ENCODE assay signal across 26 mouse cellular contexts in the genomic region with DNA sequence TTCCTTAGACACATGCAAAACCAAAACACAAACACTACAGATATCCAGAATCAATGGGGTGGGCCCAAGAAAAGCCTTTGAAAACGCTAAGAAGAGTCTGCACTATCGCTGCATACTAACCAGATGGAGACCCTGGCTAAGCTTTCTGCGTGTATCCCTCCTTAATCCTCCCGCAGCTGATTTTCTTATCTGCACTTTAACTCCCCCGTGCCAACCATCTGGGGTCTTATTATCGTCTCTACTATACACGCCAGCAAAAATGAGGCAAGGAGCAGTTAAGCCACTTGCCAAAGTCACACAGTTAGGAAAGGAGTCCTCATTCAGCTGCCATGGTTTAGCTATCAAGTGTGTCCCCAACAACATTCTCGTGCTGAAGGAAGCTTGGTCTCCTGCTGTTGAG.
DNase-seq lines count a peak whose midpoint lies in the region; ATAC-seq and TF ChIP-seq lines count a peak whose summit lies in the region.
"Had no signal": no experiment of that assay in that cellular context is flagged by ENCODE, and none has a peak within 500 bp of the region (broad histone marks: within the 10 kb centered on the region; RNA-seq: fewer than 3 reads in every experiment).

No protein-coding gene starts in this region.

- no peak for TF ChIP-seq CTCF in midbrain, postnatal 0 days (IDR thresholded peaks at IDR 0.05)
- no peak for TF ChIP-seq CTCF in forebrain, postnatal 0 days (IDR thresholded peaks at IDR 0.05; ENCODE audit: low read depth)

- H3K4me2 ChIP-seq in forebrain, embryonic 15.5 days (replicated peaks), result no peak overlapping the region
- no peak overlapping the region for H3K4me2 ChIP-seq in forebrain, embryonic 11.5 days (ENCODE audit: low read depth, low read length, severe bottlenecking)
- no peak overlapping the region for H3K4me2 ChIP-seq in midbrain, postnatal 0 days (ENCODE audit: low read depth, low read length, poor library complexity, severe bottlenecking)
- H3K4me2 ChIP-seq in midbrain, embryonic 15.5 days, result no peak overlapping the region
- no peak overlapping the region for H3K4me2 ChIP-seq in forebrain, postnatal 0 days (ENCODE audit: low read depth)
- H3K4me2 ChIP-seq: hindbrain, embryonic 15.5 days; liver, embryonic 12.5 days; midbrain, embryonic 12.5 days had no signal

- H3K27me3 ChIP-seq in forebrain, embryonic 15.5 days, result no peaks in the 10 kb centered on the region
- H3K27me3 ChIP-seq in forebrain, embryonic 11.5 days (ENCODE audit: control insufficient read depth, insufficient read depth, low read length), result no peaks in the 10 kb centered on the region
- H3K27me3 ChIP-seq in midbrain, postnatal 0 days (ENCODE audit: insufficient read depth, low read length), result no peaks in the 10 kb centered on the region
- no peaks in the 10 kb centered on the region for H3K27me3 ChIP-seq in midbrain, embryonic 15.5 days (replicated peaks)
- no peaks in the 10 kb centered on the region for H3K27me3 ChIP-seq in forebrain, postnatal 0 days (ENCODE audit: insufficient read depth, low read length)
- H3K27me3 ChIP-seq: hindbrain, embryonic 15.5 days; liver, embryonic 12.5 days; megakaryocyte, embryonic 14.5 days; midbrain, embryonic 12.5 days; Patski had no signal

- H3K4me3 ChIP-seq in forebrain, embryonic 15.5 days, result no peak overlapping the region
- H3K4me3 ChIP-seq in forebrain, embryonic 11.5 days (ENCODE audit: low read depth, low read length), result no peak overlapping the region
- no peak overlapping the region for H3K4me3 ChIP-seq in midbrain, postnatal 0 days (ENCODE audit: low read depth, low read length)
- H3K4me3 ChIP-seq in midbrain, embryonic 15.5 days, result no peak overlapping the region
- no peak overlapping the region for H3K4me3 ChIP-seq in forebrain, postnatal 0 days (ENCODE audit: low read depth, low read length)
- H3K4me3 ChIP-seq: erythroblast, embryonic 14.5 days; heart, embryonic 10.5 days; hindbrain, embryonic 15.5 days; liver, embryonic 12.5 days; megakaryocyte, embryonic 14.5 days; midbrain, embryonic 12.5 days had no signal

- H3K4me1 ChIP-seq in forebrain, embryonic 15.5 days, result peaks cover 9% of the 10 kb centered on the region
- no peaks in the 10 kb centered on the region for H3K4me1 ChIP-seq in forebrain, embryonic 11.5 days (replicated peaks; ENCODE audit: control insufficient read depth, insufficient read depth, low read length)
- no peaks in the 10 kb centered on the region for H3K4me1 ChIP-seq in midbrain, postnatal 0 days (ENCODE audit: insufficient read depth, low read length)
- no peaks in the 10 kb centered on the region for H3K4me1 ChIP-seq in midbrain, embryonic 15.5 days
- no peaks in the 10 kb centered on the region for H3K4me1 ChIP-seq in forebrain, postnatal 0 days (ENCODE audit: insufficient read depth)
- H3K4me1 ChIP-seq: hindbrain, embryonic 15.5 days; liver, embryonic 12.5 days; megakaryocyte, embryonic 14.5 days had no signal

- no peaks in the 10 kb centered on the region for H3K36me3 ChIP-seq in forebrain, embryonic 15.5 days
- no peaks in the 10 kb centered on the region for H3K36me3 ChIP-seq in forebrain, embryonic 11.5 days (ENCODE audit: control insufficient read depth, insufficient read depth, low read length)
- H3K36me3 ChIP-seq in midbrain, postnatal 0 days (ENCODE audit: insufficient read depth, low read length), result no peaks in the 10 kb centered on the region
- no peaks in the 10 kb centered on the region for H3K36me3 ChIP-seq in midbrain, embryonic 15.5 days (replicated peaks)
- H3K36me3 ChIP-seq in forebrain, postnatal 0 days (ENCODE audit: insufficient read depth), result no peaks in the 10 kb centered on the region
- H3K36me3 ChIP-seq: heart, embryonic 10.5 days; hindbrain, embryonic 15.5 days; liver, embryonic 12.5 days; midbrain, embryonic 12.5 days had no signal

- WGBS in forebrain, embryonic 15.5 days, result 46% methylated on average over 8 of the region's 8 CpGs
- 79% methylated on average over 8 of the region's 8 CpGs for WGBS in forebrain, embryonic 11.5 days
- WGBS in midbrain, postnatal 0 days, result 42% methylated on average over 8 of the region's 8 CpGs
- WGBS in midbrain, embryonic 15.5 days, result 47% methylated on average over 8 of the region's 8 CpGs
- 45% methylated on average over 8 of the region's 8 CpGs for WGBS in forebrain, postnatal 0 days

- no peaks in the 10 kb centered on the region for H3K9me3 ChIP-seq in forebrain, embryonic 15.5 days
- no peaks in the 10 kb centered on the region for H3K9me3 ChIP-seq in forebrain, embryonic 11.5 days (ENCODE audit: control insufficient read depth, low read length)
- H3K9me3 ChIP-seq in midbrain, postnatal 0 days (ENCODE audit: low read length), result no peaks in the 10 kb centered on the region
- H3K9me3 ChIP-seq in midbrain, embryonic 15.5 days, result no peaks in the 10 kb centered on the region
- no peaks in the 10 kb centered on the region for H3K9me3 ChIP-seq in forebrain, postnatal 0 days (ENCODE audit: low read length)
- H3K9me3 ChIP-seq: heart, embryonic 10.5 days; hindbrain, embryonic 15.5 days; liver, embryonic 12.5 days; megakaryocyte, embryonic 14.5 days; midbrain, embryonic 12.5 days had no signal

- H3K27ac ChIP-seq in forebrain, embryonic 15.5 days (replicated peaks), result peak overlapping the region; percentile 23; the same call in 1 of the 2 replicates
- H3K27ac ChIP-seq in forebrain, embryonic 11.5 days (ENCODE audit: low read depth, low read length), result no peak overlapping the region
- no peak overlapping the region for H3K27ac ChIP-seq in midbrain, postnatal 0 days (ENCODE audit: low read depth, low read length)
- no peak overlapping the region for H3K27ac ChIP-seq in midbrain, embryonic 15.5 days
- no peak overlapping the region for H3K27ac ChIP-seq in forebrain, postnatal 0 days (ENCODE audit: low read depth, low read length)
- H3K27ac ChIP-seq: heart, embryonic 10.5 days; hindbrain, embryonic 15.5 days; kidney, postnatal 0 days; liver, embryonic 12.5 days; midbrain, embryonic 12.5 days had no signal

- ATAC-seq in forebrain, embryonic 15.5 days (replicated peaks), result peak; percentile 68
- no peak for ATAC-seq in forebrain, embryonic 11.5 days (replicated peaks; ENCODE audit: low FRiP score)
- no peak for ATAC-seq in midbrain, postnatal 0 days (ENCODE audit: low FRiP score)
- no peak for ATAC-seq in midbrain, embryonic 15.5 days (replicated peaks)
- ATAC-seq in forebrain, postnatal 0 days, result peak; percentile 93
- ATAC-seq: inflammation-experienced regulatory T-cells, adult 6 months; liver, embryonic 12.5 days; liver, postnatal 0 days; Patski had no signal

- no peak for DNase-seq in forebrain, embryonic 11.5 days (ENCODE audit: low spot score)
- DNase-seq in midbrain, postnatal 0 days (ENCODE audit: low spot score), result peak; percentile 21
- DNase-seq in forebrain, postnatal 0 days, result peak; percentile 76
- DNase-seq in cerebellum, postnatal 25 days, result no peak
- no peak for DNase-seq in spleen, postnatal 14 days (ENCODE audit: low spot score in 2 of 2)
- DNase-seq: adrenal gland, postnatal 10 days; cerebellum, adult 11-12 months; cerebellum, adult 9-11 months; gastrocnemius, postnatal 14 days; kidney, adult 2 months; kidney, postnatal 4 days; left cerebral cortex, postnatal 4 days; liver, postnatal 0 days; lung, postnatal 4 days; thymus, postnatal 14 days had no signal

- no peak overlapping the region for H3K9ac ChIP-seq in forebrain, embryonic 15.5 days (replicated peaks)
- H3K9ac ChIP-seq in forebrain, embryonic 11.5 days (ENCODE audit: low read length), result no peak overlapping the region
- H3K9ac ChIP-seq in midbrain, postnatal 0 days (replicated peaks; ENCODE audit: low read length, poor library complexity, severe bottlenecking), result no peak overlapping the region
- no peak overlapping the region for H3K9ac ChIP-seq in midbrain, embryonic 15.5 days
- H3K9ac ChIP-seq in forebrain, postnatal 0 days, result no peak overlapping the region
- H3K9ac ChIP-seq: hindbrain, embryonic 15.5 days; liver, embryonic 12.5 days; liver, postnatal 0 days; midbrain, embryonic 12.5 days had no signal

Comparison
In these comparisons a context has a peak if more than half of its experiments do, and no peak if none do; other contexts are left out.
1. ATAC-seq: peak in forebrain, embryonic 15.5 days (single experiment) and forebrain, postnatal 0 days (single experiment); none in forebrain, embryonic 11.5 days (single experiment), midbrain, postnatal 0 days (single experiment) and midbrain, embryonic 15.5 days (single experiment).
2. DNase-seq: peak in midbrain, postnatal 0 days (single experiment) and forebrain, postnatal 0 days (single experiment); none in forebrain, embryonic 11.5 days (single experiment), cerebellum, postnatal 25 days (0 of 2) and spleen, postnatal 14 days (0 of 2).